Mouse (Mus musculus): ENCODE measurements at regions not wholly inside any gene's neighbourhood (a gene's known extent, or its start where the extent isn't known, plus 50 kb on each side); places are given as distances from the start of the nearest gene placed in this dataset.
"Not testable (repeated sequence)": the region's sequence is repeated elsewhere in the genome, so short reads cannot be mapped to it uniquely, and the experiment has no call there.

GRCm38 (mm10) chr3:60798862-60799261, 203.7 kb upstream of the P2ry1 start:
- no peak for DNase-seq (ENCODE audit: low read depth, low spot score)

- DNase-seq (ENCODE audit: low read depth, low spot score), result no peak
These were observed 197.8 kb upstream of the P2ry1 start for GRCm38 (mm10) chr3:60804711-60805293.

GRCm38 (mm10) chr3:60811924-60812323, 190.7 kb upstream of the P2ry1 start:
- DNase-seq (ENCODE audit: low read depth, low spot score), result no peak

- no peak for DNase-seq (ENCODE audit: low read depth, low spot score)
These were observed 189.1 kb upstream of the P2ry1 start for GRCm38 (mm10) chr3:60813485-60813884.

- DNase-seq (ENCODE audit: low read depth, low spot score), result no peak
These were observed 182.8 kb upstream of the P2ry1 start for GRCm38 (mm10) chr3:60819684-60820281.

- no peak for DNase-seq (ENCODE audit: low read depth, low spot score)
These were observed 181.1 kb upstream of the P2ry1 start for GRCm38 (mm10) chr3:60821463-60821862.

- DNase-seq (ENCODE audit: low read depth, low spot score), result no peak
These were observed 175.8 kb upstream of the P2ry1 start for GRCm38 (mm10) chr3:60826759-60827158.

- DNase-seq (ENCODE audit: low read depth, low spot score), result no peak
These were observed 170.2 kb upstream of the P2ry1 start for GRCm38 (mm10) chr3:60832385-60832784.

GRCm38 (mm10) chr3:60841895-60842294, 160.7 kb upstream of the P2ry1 start:
- no peak for DNase-seq (ENCODE audit: low read depth, low spot score)

- no peak for DNase-seq (ENCODE audit: low read depth, low spot score)
These were observed 157.3 kb upstream of the P2ry1 start for GRCm38 (mm10) chr3:60845293-60845692.

- DNase-seq (ENCODE audit: low read depth, low spot score), result no peak
These were observed 154.2 kb upstream of the P2ry1 start for GRCm38 (mm10) chr3:60848437-60848836.

- DNase-seq (ENCODE audit: low read depth, low spot score), result no peak
These were observed 148.8 kb upstream of the P2ry1 start for GRCm38 (mm10) chr3:60853773-60854172.

- no peak for DNase-seq (ENCODE audit: low read depth, low spot score)
These were observed 146.9 kb upstream of the P2ry1 start for GRCm38 (mm10) chr3:60855734-60856133.

- no peak for DNase-seq (ENCODE audit: low read depth, low spot score)
These were observed 144.0 kb upstream of the P2ry1 start for GRCm38 (mm10) chr3:60858474-60859118.

GRCm38 (mm10) chr3:60859119-60859515, 143.5 kb upstream of the P2ry1 start:
- DNase-seq (ENCODE audit: low read depth, low spot score), result no peak

- not testable (repeated sequence) for DNase-seq (ENCODE audit: low read depth, low spot score)
These were observed 125.7 kb upstream of the P2ry1 start for GRCm38 (mm10) chr3:60876858-60877257.

- no peak for DNase-seq (ENCODE audit: low read depth, low spot score)
These were observed 123.7 kb upstream of the P2ry1 start for GRCm38 (mm10) chr3:60878880-60879279.

- DNase-seq (ENCODE audit: low read depth, low spot score), result peak; percentile 19
These were observed 118.6 kb upstream of the P2ry1 start for GRCm38 (mm10) chr3:60884027-60884426.

- DNase-seq (ENCODE audit: low read depth, low spot score), result no peak
These were observed 113.3 kb upstream of the P2ry1 start for GRCm38 (mm10) chr3:60889191-60889861.

GRCm38 (mm10) chr3:60897628-60898269, 104.8 kb upstream of the P2ry1 start:
- DNase-seq (ENCODE audit: low read depth, low spot score), result no peak

- no peak for DNase-seq (ENCODE audit: low read depth, low spot score)
These were observed 103.9 kb upstream of the P2ry1 start for GRCm38 (mm10) chr3:60898720-60899119.

- DNase-seq (ENCODE audit: low read depth, low spot score), result no peak
These were observed 101.0 kb upstream of the P2ry1 start for GRCm38 (mm10) chr3:60901571-60901970.

Measured in telencephalon, adult 2 months (tissue).